Mouse (Mus musculus) ES-Bruce4 (cell line): Measurements from ENCODE around the gene Olfr1417.

Experiments
- CTCF ChIP-seq: IDR thresholded peaks from one replicate; pipeline ENCODE4 v1.8.1; 2011; ENCODE audit warnings: low read depth, low read length
- POLR2A ChIP-seq: IDR thresholded peaks from one replicate; pipeline ENCODE4 v1.8.1; 2011; ENCODE audit warnings: low read length; ENCODE audit not compliant: insufficient read depth

- TF ChIP-seq CTCF (peak; percentile 69), POLR2A (no peak)
Measured at GRCm38 (mm10) chr19:11819800-11820199, 19.2 kb downstream of the Olfr1417 start.
